Mouse (Mus musculus) bone marrow macrophage, adult 2 months (primary cell): ENCODE results near the gene Gm11444.

ENCODE experiments used
- CTCF ChIP-seq: IDR thresholded peaks from 2 replicates; pipeline ENCODE4 v1.5.1; 2012; ENCODE audit warnings: low read depth, mild to moderate bottlenecking, low read length, moderate library complexity
- POLR2A ChIP-seq: IDR thresholded peaks from 2 replicates; pipeline ENCODE4 v1.6.1; 2012; ENCODE audit warnings: mild to moderate bottlenecking, low read depth, low read length, borderline replicate concordance

DNA sequence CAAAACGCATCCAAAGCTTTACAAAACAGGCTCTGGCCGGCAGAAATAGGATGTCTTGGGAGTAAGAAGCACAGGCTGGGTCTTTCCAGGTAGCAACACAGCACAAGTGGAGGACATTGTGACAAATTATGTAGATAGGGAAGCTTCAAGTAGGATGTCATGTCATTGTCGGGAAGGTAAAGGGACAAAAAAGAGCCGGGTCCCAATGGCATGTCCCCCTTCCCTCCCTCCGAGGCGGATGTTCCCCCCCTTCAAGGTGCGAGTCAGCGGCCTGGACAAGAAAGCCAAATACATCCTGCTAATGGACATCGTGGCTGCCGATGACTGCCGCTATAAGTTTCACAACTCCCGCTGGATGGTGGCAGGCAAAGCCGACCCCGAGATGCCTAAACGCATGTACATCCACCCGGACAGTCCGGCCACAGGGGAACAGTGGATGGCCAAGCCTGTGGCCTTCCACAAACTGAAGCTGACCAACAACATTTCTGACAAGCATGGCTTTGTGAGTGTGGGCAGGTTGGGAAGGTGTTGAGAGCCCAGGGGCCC, 15.7 kb downstream of the Gm11444 start:
- TF ChIP-seq POLR2A (no peak), CTCF (no peak)
